Mouse (Mus musculus) splenic B cell, adult 2 months (primary cell): Measurements from ENCODE around the gene Ufc1.
A peak's percentile ranks its signal among the peaks of the same experiment; 100 is the strongest.
"Not testable (repeated sequence)": the region's sequence is repeated elsewhere in the genome, so short reads cannot be mapped to it uniquely, and the experiment has no call there.

ENCODE experiments used
- DNase-seq: peaks from one replicate; pipeline ENCODE4 v3.0.0-alpha.2; 2011; ENCODE audit warnings: low read depth, low spot score
- H3K27me3 ChIP-seq: 2 replicates; pipeline ENCODE4 v1.6.1; 2012; ENCODE audit warnings: mild to moderate bottlenecking, low read length, moderate library complexity, mixed read lengths; ENCODE audit not compliant: control insufficient read depth, poor library complexity, insufficient read depth, severe bottlenecking
- H3K36me3 ChIP-seq: 2 replicates; pipeline ENCODE4 v1.6.1; 2012; ENCODE audit warnings: mild to moderate bottlenecking, low read length, moderate library complexity, mixed read lengths; ENCODE audit not compliant: control insufficient read depth, poor library complexity, insufficient read depth, severe bottlenecking

Gene Ufc1

DNA sequence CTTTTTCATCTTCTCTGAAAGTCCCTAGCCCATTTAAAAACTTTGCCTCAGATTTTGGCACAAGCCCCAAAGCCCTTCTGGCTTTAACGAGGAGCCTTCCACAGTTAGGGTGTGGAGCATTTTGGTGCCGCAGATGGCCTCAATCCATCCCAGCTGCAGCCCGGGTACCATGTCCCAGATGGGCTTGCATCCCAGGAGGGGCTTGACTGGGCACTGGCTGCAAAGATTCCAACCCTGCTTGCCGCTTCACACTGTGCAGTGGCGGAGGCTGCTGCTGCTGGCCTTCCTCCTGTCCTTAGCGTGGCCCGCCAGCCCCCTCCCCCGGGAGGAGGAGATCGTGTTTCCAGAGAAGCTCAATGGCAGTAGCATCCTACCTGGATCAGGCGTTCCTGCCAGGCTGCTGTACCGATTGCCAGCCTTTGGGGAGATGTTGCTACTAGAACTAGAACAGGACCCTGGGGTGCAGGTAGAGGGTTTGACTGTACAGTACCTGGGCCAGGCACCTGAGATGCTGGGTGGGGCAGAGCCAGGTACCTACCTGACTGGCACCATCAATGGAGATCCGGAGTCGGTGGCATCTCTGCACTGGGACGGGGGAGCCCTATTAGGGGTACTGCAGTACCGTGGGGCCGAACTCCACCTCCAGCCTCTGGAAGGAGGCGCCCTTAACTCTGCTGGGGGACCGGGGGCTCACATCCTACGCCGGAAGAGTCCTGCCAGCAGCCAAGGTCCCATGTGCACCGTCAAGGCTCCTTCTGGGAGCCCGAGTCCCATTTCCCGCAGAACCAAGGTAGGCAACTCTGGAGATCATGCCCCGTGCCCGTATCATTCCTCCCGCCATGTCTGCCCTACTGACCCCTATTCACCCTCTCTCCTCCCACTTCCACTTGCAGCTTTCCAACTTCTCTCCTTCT lies 43.9 kb downstream of the Ufc1 start, which contains the start of gene Ndufs2:
Gene Ndufs2, minus strand, starts transcription at position 709 of the 914 bp plus-strand sequence.
- Histone ChIP-seq H3K36me3 (no peaks in the 10 kb centered on the region), H3K27me3 (no peaks in the 10 kb centered on the region)
- DNase-seq, result no peak

DNA sequence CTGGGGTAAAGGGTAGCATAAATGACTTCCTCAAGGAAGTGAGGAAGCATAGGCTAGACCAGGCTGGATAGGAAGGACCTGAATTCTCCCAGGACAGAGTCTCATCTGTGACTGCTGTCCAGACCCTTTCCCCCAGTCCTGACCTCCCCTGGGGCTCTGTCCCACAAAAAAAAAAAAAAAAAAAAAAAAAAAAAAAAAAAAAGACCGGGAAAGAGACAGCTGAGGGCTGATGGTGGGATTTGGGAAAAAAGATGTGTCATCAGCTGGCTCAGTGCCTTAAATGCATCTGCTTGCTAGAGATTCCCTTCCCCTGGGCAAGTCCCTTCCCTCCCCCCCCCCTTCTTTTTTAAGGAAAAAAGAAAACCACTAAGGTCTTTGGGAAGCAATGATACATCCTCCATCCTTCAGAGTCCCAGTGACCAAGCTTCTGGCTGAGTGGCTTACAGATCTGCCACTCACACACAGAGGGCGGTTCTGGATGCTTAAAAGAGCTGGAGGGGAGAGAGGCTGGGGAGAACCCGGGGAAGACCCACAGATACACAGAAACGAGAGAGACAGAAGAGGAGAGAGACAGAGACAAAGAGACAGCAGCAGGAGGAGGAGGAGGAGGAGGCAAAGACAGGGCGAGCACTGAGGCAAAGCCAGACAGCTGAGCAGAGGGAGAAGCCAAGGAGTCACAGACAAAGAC lies 44.8 kb downstream of the Ufc1 start, which contains the start of gene Adamts4:
Gene Adamts4, plus strand, starts transcription at position 509 of the 688 bp plus-strand sequence.
- Histone ChIP-seq H3K36me3 (0 out of 2 replicates have a peak, but pooled peaks cover 2% of the 10 kb centered on the region), H3K27me3 (no peaks in the 10 kb centered on the region)
- no peak for DNase-seq

GRCm38 (mm10) chr1:171248386-171249226 lies 46.2 kb downstream of the Ufc1 start:
- DNase-seq, result no peak
- no peaks in the 10 kb centered on the region for H3K27me3 ChIP-seq
- 0 out of 2 replicates have a peak, but pooled peaks cover 2% of the 10 kb centered on the region for H3K36me3 ChIP-seq

- no peaks in the 10 kb centered on the region for H3K27me3 ChIP-seq
- H3K36me3 ChIP-seq, result peaks cover 2% of the 10 kb centered on the region; the same call in 1 of the 2 replicates
- no peak for DNase-seq
Observed at GRCm38 (mm10) chr1:171247916-171248315, 46.9 kb downstream of the Ufc1 start.

DNA sequence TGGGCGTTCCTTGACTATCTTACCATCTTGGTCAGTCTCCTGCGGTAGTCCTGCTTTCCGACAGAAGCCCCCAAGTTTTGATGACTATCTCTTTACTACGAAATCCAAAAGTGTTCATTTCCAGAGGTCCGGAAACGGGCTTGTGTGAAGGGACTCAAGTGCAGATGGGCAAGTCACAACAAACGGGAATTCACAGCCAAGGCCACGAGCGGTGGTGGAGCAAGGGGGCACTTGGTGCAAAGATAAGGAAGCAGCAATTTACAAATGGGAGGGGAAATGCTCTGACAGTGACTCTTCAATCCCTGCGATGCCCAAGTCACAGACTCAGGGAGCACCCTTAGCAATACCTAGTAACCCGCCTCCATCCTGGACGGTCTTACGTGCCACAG lies 47.4 kb downstream of the Ufc1 start:
- no peaks in the 10 kb centered on the region for H3K27me3 ChIP-seq
- H3K36me3 ChIP-seq, result peaks cover 2% of the 10 kb centered on the region; the same call in 1 of the 2 replicates
- DNase-seq, result no peak

DNA sequence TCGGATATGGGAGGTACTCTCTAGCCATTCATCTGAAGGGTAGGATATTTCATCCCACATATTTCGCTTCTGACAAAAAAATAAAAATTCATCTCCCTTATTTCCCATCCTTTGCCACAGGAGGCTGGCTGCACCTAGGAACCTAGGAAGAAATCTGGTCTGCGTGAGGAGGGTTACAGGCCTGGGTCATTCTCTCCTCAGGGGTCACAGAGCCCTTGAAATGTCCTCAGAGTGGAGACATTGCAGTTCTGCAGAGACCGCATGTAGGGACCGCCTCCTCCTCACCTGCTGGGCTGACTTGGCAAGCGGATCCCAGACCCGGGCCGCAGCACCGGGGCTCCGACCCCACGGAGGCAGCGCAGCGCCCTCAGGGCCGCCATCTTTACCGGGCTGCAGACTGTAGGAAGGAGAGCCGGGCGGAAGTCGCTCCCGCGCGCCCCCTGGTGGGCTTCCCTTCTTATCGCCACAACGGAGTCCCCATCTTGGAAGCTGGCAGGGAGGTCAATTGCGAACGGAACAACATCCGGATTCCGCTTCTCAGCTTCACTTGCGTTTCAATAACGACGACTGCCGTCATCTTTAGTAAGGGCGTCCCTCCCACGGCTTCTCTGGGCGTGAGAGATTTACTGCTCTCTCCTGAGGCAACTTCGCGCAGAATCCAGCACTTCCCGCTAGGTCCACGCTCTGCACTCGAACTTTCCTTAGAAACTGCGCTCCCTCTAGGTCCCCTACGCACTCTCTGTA lies 47.9 kb downstream of the Ufc1 start:
- Histone ChIP-seq H3K27me3 (no peaks in the 10 kb centered on the region), H3K36me3 (peaks cover 2% of the 10 kb centered on the region; the same call in 1 of the 2 replicates)
- peak; percentile 98 for DNase-seq

DNA sequence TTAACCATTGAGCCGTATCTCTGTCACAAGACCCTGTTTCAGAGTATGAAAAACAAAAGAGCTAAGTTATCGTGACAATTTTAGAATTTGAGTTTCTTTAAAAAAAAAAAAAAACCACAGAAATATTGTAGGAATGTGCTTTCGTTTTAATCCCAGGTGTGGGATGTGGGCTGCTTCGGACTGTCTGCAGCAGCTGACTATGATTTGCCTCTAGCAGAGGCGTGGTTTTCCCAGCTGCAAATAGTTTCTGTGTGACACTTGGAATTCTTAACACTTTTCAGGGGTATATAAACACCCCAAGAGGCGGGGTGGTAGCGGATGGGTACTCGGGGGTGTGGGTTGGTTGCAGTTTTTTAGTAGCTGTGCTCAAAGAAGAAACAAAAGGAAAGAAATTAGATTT lies 49.5 kb downstream of the Ufc1 start:
- H3K27me3 ChIP-seq, result no peaks in the 10 kb centered on the region
- H3K36me3 ChIP-seq, result peaks cover 3% of the 10 kb centered on the region
- DNase-seq, result no peak

- H3K36me3 ChIP-seq, DNase-seq, H3K27me3 ChIP-seq: not testable (repeated sequence)
Observed at GRCm38 (mm10) chr1:171241952-171242351, 52.9 kb downstream of the Ufc1 start.

GRCm38 (mm10) chr1:171240911-171241310 lies 53.9 kb downstream of the Ufc1 start:
- Histone ChIP-seq H3K27me3 (no peaks in the 10 kb centered on the region), H3K36me3 (peaks cover 9% of the 10 kb centered on the region)
- no peak for DNase-seq

DNA sequence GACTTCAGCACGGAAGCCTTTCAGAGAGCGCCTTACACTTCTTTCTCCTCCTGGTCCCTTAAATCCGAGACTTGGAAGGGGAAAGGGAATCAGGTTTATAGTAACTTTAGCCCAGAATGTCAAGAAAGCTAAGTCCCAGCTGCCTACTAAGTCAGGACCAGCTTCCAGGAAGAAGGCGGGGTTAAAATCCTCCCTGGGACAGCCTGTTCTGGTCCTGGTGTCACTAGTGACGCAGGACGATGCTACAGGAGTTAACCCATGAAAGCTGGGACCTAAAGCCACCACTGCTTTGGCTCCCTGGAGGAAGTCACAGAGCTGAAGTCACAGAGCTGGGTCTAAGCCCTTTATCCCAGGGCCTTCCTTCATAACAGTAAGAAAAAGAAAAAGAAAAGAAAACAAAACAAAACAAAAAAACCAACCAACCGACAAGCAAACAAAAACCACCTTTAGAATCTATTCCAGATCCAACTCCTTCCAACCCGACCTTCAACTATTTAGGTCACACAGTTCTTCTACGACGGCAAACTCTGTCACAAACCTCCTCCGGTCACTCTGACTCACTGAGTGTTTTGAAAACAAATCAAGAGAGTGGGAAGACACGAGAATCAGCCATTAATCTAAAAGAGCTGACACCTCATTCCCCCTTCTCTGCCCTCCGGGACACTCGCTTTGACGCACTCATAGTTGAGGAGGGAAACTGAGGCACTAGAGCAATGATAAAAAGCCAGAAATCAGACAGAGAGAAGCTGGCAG lies 54.7 kb downstream of the Ufc1 start:
- Histone ChIP-seq H3K27me3 (no peaks in the 10 kb centered on the region), H3K36me3 (peaks cover 8% of the 10 kb centered on the region)
- no peak for DNase-seq
